Mouse (Mus musculus) kidney, embryonic 15.5 days (tissue): ENCODE results near the gene Spata31d1d. TPM values are rescaled to one million over a fixed set of nuclear protein-coding genes. Genes with fewer than 3 reads are reported as not detected.
"Not testable (repeated sequence)": the region's sequence is repeated elsewhere in the genome, so short reads cannot be mapped to it uniquely, and the experiment has no call there.

Experiments
- ATAC-seq: fragments of 200-750 bp; cut with Nextera tagmentation; replicated peaks from 2 replicates; pipeline ENCODE4 v1.8.0; 2017; ENCODE audit warnings: moderate TSS enrichment; ENCODE audit not compliant: low FRiP score
- H3K27ac ChIP-seq: fragments of 300-500 bp; sonication (generic); 2 replicates; pipeline ENCODE4 v1.5.1; 2015; ENCODE audit warnings: mild to moderate bottlenecking, inconsistent platforms
- H3K27me3 ChIP-seq: fragments of 300-500 bp; sonication (generic); 2 replicates; pipeline ENCODE4 v1.6.1; 2015; ENCODE audit warnings: inconsistent platforms
- H3K36me3 ChIP-seq: fragments of 300-500 bp; sonication (generic); 2 replicates; pipeline ENCODE4 v1.6.1; 2015; ENCODE audit warnings: inconsistent platforms
- H3K4me1 ChIP-seq: fragments of 300-500 bp; sonication (generic); 2 replicates; pipeline ENCODE4 v1.6.1; 2015; ENCODE audit warnings: inconsistent platforms
- H3K4me2 ChIP-seq: fragments of 300-500 bp; sonication (generic); 2 replicates; pipeline ENCODE4 v1.6.1; 2015; ENCODE audit warnings: moderate library complexity, mild to moderate bottlenecking, inconsistent platforms
- H3K4me3 ChIP-seq: fragments of 300-500 bp; sonication (generic); replicated peaks from 2 replicates; pipeline ENCODE4 v1.5.1; 2015; ENCODE audit warnings: mild to moderate bottlenecking, inconsistent platforms
- H3K9ac ChIP-seq: fragments of 300-500 bp; sonication (generic); 2 replicates; pipeline ENCODE4 v1.6.1; 2015; ENCODE audit warnings: mild to moderate bottlenecking, inconsistent platforms
- H3K9me3 ChIP-seq: fragments of 300-500 bp; sonication (generic); replicated peaks from 2 replicates; pipeline ENCODE4 v1.6.1; 2016; ENCODE audit warnings: inconsistent platforms
- WGBS: fragments of 180-500 bp; shearing (Covaris S2); methylation state at CpG from one replicate; pipeline ENCODE4 v1.1.7; 2015; ENCODE audit warnings: mixed read lengths; 5-methylcytosine and 5-hydroxymethylcytosine counted together
- polyA plus RNA-seq: library from polyadenylated mRNA; unstranded; fragments of >200 nt; fragmentation: Nextera tagmentation; extraction: Ambion mirVana; gene quantifications from 2 replicates; pipeline ENCODE4 v1.2.1, GENCODE M21; 2015

Gene Spata31d1d
- polyA plus RNA-seq, 1 experiment from 2014 or later: not detected

DNA sequence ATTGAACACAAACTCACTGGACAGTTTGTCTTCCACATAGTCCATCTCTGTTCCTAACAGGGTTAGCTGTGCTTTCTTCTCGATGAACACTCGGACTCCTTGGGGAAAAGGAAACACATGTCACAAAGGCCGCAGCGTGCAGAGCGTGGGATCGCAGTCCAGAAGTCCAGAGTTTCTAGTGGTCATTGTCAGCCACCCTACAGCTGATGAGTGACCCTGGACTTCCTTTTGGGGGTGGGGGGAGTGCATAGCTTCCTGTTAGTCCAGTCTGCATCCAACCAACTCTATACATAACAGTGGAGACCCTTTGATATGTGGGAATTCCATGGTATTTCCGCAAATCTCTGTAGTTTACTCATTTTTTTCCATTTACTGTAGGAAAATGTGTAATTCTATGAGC is 25.4 kb upstream of the Spata31d1d start:
- H3K4me2 ChIP-seq: no peak overlapping the region
- no peaks in the 10 kb centered on the region for H3K27me3 ChIP-seq
- peaks cover 69% of the 10 kb centered on the region for H3K36me3 ChIP-seq
- WGBS: 74% methylated on average over 7 of the region's 7 CpGs
- no peak overlapping the region for H3K9ac ChIP-seq
- ATAC-seq: no peak
- no peak overlapping the region for H3K4me3 ChIP-seq
- H3K27ac ChIP-seq: 0 out of 2 replicates have a peak overlapping the region, but pooled peaks have one; percentile 14
- 0 out of 2 replicates have a peak, but pooled peaks cover 3% of the 10 kb centered on the region for H3K4me1 ChIP-seq
- no peaks in the 10 kb centered on the region for H3K9me3 ChIP-seq

DNA sequence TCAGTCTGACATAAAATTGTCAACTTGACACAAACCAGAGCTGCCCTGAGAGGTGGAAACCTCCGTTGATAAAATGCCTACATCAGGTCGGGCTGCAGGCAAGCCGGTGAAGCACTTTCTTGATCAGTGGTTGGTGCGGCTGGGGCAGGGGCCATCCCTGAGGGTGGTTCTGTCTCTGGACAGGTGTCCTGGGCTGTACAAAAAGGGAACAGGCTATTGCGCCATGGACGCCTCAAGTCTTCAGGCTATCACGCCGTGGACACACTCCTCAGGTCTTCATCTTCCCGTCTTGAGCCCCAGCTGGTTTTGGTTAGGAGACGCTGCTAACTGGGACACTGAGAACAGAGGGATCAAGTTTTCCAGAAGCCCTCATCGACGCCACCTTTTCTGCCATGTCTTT is 18.8 kb upstream of the Spata31d1d start:
- H3K27me3 ChIP-seq: no peaks in the 10 kb centered on the region
- no peak for ATAC-seq
- H3K9me3 ChIP-seq: no peaks in the 10 kb centered on the region
- no peak overlapping the region for H3K27ac ChIP-seq
- 79% methylated on average over 12 of the region's 12 CpGs for WGBS
- peaks cover 15% of the 10 kb centered on the region for H3K36me3 ChIP-seq
- H3K9ac ChIP-seq: no peak overlapping the region
- H3K4me3 ChIP-seq: no peak overlapping the region
- no peaks in the 10 kb centered on the region for H3K4me1 ChIP-seq
- no peak overlapping the region for H3K4me2 ChIP-seq

DNA sequence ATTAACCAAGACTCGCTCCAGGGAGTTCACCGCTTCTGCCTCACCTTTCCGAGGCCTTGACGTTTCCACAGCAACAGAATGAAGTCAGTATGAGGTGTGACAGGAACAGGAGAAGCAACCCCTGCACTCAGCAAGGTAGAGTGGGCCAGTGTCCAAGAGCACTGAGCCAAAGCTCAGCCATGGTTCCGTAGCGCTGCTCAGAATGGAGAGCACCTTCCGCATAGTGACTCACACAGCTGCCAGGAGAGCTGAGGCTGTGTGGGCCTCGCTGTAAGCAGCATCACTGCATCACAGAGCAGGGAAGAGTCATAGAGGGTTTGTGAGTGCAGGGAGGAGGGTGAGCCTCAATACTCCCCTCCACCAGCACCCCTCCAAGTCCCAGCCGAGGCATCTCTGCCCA is 15.2 kb upstream of the Spata31d1d start, which contains the start of gene 1700014D04Rik:
Gene 1700014D04Rik (minus strand): TSS at position 42 of the 400 bp plus-strand sequence.
- 0 out of 2 replicates have a peak, but pooled peaks have one; percentile 15 for ATAC-seq
- 79% methylated on average over 9 of the region's 9 CpGs for WGBS
- Histone ChIP-seq H3K4me2 (no peak within 1 kb of the TSS), H3K36me3 (no peaks in the 10 kb centered on the region), H3K27me3 (no peaks in the 10 kb centered on the region), H3K4me3 (no peak within 1 kb of the TSS), H3K4me1 (no peaks in the 10 kb centered on the region), H3K9ac (no peak within 1 kb of the TSS), H3K9me3 (no peaks in the 10 kb centered on the region), H3K27ac (no peak within 1 kb of the TSS)

DNA sequence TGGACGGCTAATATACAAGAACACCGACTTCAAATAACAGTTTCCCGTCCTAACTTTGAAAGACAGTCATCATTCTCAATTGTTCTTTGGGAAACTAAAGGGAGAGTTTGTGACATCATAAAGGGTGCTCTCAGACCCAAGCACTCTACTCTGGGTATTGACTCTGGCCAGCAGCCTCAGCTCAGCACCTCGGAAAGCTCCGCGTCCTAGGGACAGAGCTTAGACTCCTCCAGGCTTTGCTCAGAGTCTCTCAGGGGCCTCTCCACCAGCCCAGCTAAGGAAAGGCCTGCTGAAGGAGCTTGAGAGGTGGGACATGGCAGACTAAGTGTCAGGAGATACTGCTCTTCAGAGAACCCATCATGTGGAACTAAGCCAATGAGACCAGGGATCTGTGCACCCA is 14.6 kb upstream of the Spata31d1d start:
- ATAC-seq: 0 out of 2 replicates have a peak, but pooled peaks have one; percentile 29
- 66% methylated on average over 6 of the region's 6 CpGs for WGBS
- no peak overlapping the region for H3K9ac ChIP-seq
- no peaks in the 10 kb centered on the region for H3K4me1 ChIP-seq
- no peak overlapping the region for H3K4me2 ChIP-seq
- no peaks in the 10 kb centered on the region for H3K9me3 ChIP-seq
- no peaks in the 10 kb centered on the region for H3K27me3 ChIP-seq
- no peak overlapping the region for H3K4me3 ChIP-seq
- no peaks in the 10 kb centered on the region for H3K36me3 ChIP-seq
- no peak overlapping the region for H3K27ac ChIP-seq

DNA sequence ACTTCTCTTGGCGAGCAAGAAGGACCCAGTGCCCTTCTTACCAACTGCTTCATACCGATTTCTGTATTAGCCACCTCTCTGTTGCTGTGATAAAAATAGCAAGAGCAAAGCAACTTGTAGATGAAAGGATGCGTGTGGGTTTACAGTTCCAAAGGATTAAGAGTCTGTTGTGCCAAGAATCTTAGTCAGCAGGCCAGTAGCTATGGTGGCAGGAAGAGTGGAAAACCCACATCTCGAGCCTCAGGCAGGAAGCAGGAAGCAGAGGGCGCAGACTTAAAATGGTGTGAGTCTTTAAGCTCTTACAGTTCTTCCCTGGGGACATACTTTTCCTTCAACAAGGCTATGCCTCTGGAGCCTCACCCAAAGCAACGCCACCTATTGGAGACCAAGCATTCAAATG is 13.9 kb upstream of the Spata31d1d start:
- Histone ChIP-seq H3K4me1 (no peaks in the 10 kb centered on the region), H3K9me3 (no peaks in the 10 kb centered on the region), H3K4me3 (no peak overlapping the region), H3K27ac (no peak overlapping the region), H3K4me2 (no peak overlapping the region), H3K36me3 (no peaks in the 10 kb centered on the region), H3K9ac (no peak overlapping the region), H3K27me3 (no peaks in the 10 kb centered on the region)
- ATAC-seq: no peak
- WGBS: 88% methylated on average over 6 of the region's 6 CpGs

DNA sequence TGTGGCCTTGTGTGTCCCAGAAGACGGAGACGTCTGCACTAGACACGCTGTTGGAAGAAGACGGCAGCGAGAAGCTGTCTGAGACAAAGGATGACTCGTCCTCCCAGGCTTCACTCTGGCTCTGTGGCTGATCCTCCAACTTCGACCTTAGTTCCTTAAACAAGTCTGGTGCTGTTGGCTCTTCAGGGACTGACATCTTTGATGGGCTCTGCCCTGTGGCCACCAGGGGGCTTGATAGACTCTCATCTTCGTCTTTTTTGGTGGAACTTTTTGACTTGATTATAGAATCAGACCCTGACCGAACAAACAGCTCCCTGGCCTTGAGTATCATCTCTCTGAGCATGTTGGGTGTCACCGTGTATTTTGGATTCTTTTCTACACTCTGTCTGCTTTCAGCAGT is 10.1 kb upstream of the Spata31d1d start:
- Histone ChIP-seq H3K27me3 (no peaks in the 10 kb centered on the region), H3K4me1 (no peaks in the 10 kb centered on the region), H3K36me3 (no peaks in the 10 kb centered on the region), H3K4me2 (no peak overlapping the region), H3K27ac (no peak overlapping the region), H3K9ac (no peak overlapping the region), H3K4me3 (no peak overlapping the region), H3K9me3 (no peaks in the 10 kb centered on the region)
- ATAC-seq: no peak
- WGBS: 78% methylated on average over 10 of the region's 10 CpGs

DNA sequence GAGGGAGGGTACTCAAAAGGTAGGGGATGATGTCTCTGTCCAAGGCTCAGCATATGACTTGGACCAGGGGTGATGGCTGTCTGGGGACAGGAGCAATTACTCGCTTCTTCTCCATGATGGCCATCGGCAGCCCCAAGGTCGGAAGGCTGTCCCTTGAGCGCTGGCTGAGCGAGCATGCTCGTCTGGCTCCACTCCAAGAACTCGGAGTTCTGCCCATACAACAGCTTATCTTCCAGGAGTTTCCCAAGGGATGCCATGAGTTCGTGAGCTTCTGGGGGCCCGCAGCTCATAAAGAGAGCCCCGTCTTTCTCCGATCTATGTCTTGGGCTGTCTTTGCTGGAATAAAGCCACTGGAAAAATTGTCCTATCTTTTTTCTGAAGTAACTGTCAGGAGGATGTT is 9.5 kb upstream of the Spata31d1d start:
- no peak overlapping the region for H3K4me2 ChIP-seq
- H3K36me3 ChIP-seq: no peaks in the 10 kb centered on the region
- 81% methylated on average over 11 of the region's 11 CpGs for WGBS
- no peak overlapping the region for H3K9ac ChIP-seq
- H3K4me1 ChIP-seq: no peaks in the 10 kb centered on the region
- H3K27ac ChIP-seq: no peak overlapping the region
- ATAC-seq: no peak
- H3K4me3 ChIP-seq: no peak overlapping the region
- H3K9me3 ChIP-seq: no peaks in the 10 kb centered on the region
- H3K27me3 ChIP-seq: no peaks in the 10 kb centered on the region

DNA sequence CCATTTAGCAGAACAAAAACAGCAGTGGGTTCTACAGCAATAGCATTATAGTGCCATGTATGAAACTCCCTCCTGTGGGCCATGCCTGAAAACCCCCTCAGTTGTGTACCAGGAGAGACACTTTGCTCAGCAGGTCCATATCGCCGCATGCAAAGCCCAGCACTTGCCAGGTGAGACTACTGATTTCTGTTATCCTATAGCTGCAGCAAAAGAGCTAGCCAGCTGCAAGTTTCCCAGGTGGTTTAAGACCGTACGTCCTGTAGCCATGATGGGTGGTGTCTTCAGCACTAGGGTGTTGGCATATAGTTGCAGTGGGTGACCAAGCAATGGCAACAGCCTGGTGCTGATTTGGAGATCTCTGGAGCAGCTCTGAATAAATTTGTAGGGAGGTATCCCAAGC is 7.8 kb upstream of the Spata31d1d start:
- Histone ChIP-seq H3K27ac (no peak overlapping the region), H3K27me3 (no peaks in the 10 kb centered on the region), H3K36me3 (no peaks in the 10 kb centered on the region), H3K4me3 (no peak overlapping the region), H3K4me1 (no peaks in the 10 kb centered on the region), H3K4me2 (no peak overlapping the region), H3K9me3 (no peaks in the 10 kb centered on the region), H3K9ac (no peak overlapping the region)
- ATAC-seq: no peak
- WGBS: 92% methylated on average over 4 of the region's 4 CpGs

DNA sequence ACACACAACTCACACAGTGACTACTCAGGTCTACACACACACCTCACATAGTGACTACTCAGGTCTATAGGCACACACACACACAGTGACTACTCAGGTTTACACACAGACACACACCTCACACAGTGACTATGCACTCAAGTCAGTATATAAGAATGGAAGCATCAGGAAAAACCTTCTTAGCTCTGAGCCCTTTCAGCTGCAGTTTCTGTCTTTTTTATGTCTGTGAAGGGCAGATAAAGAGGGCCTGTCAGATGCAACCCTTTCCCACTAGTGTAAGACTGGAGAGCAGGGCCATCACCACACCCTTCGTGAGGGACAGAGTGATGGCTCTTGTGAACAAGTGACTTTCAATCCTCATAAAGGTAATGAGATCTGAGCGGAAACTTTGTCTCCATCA is 6.9 kb upstream of the Spata31d1d start:
- no peaks in the 10 kb centered on the region for H3K4me1 ChIP-seq
- no peaks in the 10 kb centered on the region for H3K36me3 ChIP-seq
- peak; percentile 40; the same call in 1 of the 2 replicates for ATAC-seq
- H3K27ac ChIP-seq: no peak overlapping the region
- no peak overlapping the region for H3K4me2 ChIP-seq
- H3K9ac ChIP-seq: no peak overlapping the region
- H3K4me3 ChIP-seq: no peak overlapping the region
- H3K27me3 ChIP-seq: no peaks in the 10 kb centered on the region
- H3K9me3 ChIP-seq: no peaks in the 10 kb centered on the region
- 85% methylated on average over 2 of the region's 2 CpGs for WGBS

DNA sequence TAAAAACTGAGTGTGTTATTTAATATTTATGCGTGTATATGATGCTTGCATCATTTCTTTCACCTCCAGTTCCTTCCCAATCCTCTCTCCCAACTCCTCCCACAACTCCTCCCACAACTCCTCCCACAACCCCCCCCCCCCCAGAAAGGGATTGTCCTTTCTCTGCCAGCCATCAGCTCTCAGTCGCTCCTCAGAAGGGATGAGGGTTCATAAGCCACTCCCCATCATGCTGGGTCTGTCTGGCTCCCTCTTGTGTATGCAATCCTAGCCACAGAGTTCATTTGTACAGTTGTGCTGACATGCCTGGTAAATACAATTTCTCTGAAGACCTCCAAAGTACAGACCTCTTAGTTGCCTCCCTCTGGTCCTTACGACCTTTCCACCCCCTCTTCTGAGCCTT is 3.6 kb upstream of the Spata31d1d start:
- Histone ChIP-seq H3K4me2 (no peak overlapping the region), H3K9me3 (no peaks in the 10 kb centered on the region), H3K9ac (no peak overlapping the region), H3K27ac (no peak overlapping the region), H3K36me3 (no peaks in the 10 kb centered on the region), H3K4me1 (no peaks in the 10 kb centered on the region), H3K4me3 (no peak overlapping the region), H3K27me3 (no peaks in the 10 kb centered on the region)
- 0 out of 2 replicates have a peak, but pooled peaks have one; percentile 57 for ATAC-seq
- WGBS: 29% methylated on average over 3 of the region's 3 CpGs

DNA sequence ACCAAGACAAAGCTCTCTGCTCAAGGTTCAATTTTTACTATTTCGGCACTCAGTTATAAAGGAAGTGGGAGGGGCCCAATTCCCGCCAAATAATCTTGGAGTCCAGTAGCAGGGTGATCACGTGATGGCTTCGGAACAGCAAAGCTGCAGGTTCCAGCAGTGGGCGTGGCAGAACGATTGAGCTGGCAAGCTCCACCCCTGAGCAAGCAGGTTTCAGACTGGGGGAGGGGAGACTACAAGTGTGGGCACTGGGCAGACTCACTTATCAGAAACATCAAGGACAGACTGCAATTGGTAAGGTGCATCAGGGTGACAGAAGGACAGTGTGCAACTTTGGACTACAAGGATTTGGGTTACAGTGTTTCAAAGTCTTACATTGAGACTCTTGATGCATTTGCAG is 2.8 kb upstream of the Spata31d1d start:
- not testable (repeated sequence) for H3K4me2 ChIP-seq

DNA sequence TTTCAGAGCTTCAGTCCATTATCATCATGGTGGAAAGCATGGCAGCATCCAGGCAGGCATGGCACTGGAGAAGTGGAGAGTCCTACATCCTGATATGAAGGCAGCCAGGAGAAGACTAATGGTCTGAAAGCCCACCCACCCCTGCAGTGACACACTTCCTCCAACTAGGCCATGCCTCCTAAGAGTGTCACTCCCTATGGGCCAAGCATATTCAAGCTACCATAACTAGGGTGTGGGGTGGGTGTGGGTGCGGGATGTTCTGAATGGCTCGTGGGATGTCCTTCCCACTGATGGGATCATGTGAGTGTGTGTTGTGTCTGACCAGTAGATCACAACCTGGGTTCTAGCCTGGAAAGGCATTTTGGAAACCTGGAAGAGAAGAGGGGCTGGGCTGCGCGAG is 2.4 kb upstream of the Spata31d1d start:
- 83% methylated on average over 4 of the region's 4 CpGs for WGBS
- no peaks in the 10 kb centered on the region for H3K9me3 ChIP-seq
- H3K9ac ChIP-seq: no peak overlapping the region
- H3K4me3 ChIP-seq: no peak overlapping the region
- H3K36me3 ChIP-seq: no peaks in the 10 kb centered on the region
- no peaks in the 10 kb centered on the region for H3K4me1 ChIP-seq
- no peaks in the 10 kb centered on the region for H3K27me3 ChIP-seq
- H3K4me2 ChIP-seq: no peak overlapping the region
- no peak overlapping the region for H3K27ac ChIP-seq
- no peak for ATAC-seq

More for the DNA sequence above, 2.8 kb upstream of the Spata31d1d start:
- H3K4me1 ChIP-seq, H3K4me3 ChIP-seq, ATAC-seq, H3K36me3 ChIP-seq, H3K27ac ChIP-seq, H3K9ac ChIP-seq, H3K9me3 ChIP-seq, H3K27me3 ChIP-seq: not testable (repeated sequence)
- 32% methylated on average over 6 of the region's 6 CpGs for WGBS

DNA sequence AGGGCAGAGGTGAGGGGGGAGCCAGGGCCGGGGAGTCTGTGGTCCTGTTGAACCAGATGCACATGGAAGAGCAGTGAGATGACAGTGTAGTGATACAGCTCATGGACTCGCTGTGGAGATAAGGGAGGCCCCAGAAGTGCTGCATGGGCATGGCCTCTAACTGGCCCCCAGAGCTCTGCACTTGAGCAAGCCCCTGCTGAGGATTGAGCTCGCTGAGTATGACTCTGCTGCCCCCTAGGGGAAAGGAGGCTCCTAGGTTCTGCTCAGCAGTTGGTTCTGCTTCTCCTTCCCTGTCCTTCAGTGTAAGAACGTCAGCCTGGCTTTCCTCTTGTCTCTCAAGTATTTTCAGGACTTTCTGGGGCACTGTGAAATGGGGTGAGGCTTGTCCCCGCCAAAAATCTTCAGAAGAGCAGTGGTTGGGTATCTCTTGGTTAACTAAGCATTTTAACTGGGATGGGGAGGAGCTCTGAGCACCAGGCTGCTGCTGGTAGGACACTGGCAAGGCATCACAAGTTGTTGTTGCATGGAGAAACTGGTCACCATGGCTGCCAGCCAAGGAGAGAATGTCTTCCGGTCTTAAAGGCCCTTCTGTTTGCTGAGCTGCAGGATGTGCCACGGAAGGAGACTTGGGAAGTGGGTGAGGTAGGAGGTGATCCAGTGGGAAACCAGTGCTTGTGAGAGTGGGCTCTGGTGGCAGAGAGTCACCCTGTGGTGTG is 3.0 kb downstream of the Spata31d1d start:
- peak; percentile 79 for ATAC-seq
- Histone ChIP-seq H3K27me3 (0 out of 2 replicates have a peak, but pooled peaks cover 10% of the 10 kb centered on the region), H3K4me2 (no peak overlapping the region), H3K9ac (no peak overlapping the region), H3K4me3 (no peak overlapping the region), H3K36me3 (no peaks in the 10 kb centered on the region), H3K4me1 (peaks cover 6% of the 10 kb centered on the region), H3K9me3 (no peaks in the 10 kb centered on the region), H3K27ac (no peak overlapping the region)
- 28% methylated on average over 7 of the region's 7 CpGs for WGBS
